Mouse (Mus musculus) thymus, adult 2 months (tissue): ENCODE results near the gene Camk2b. TPM values are rescaled to one million over a fixed set of nuclear protein-coding genes. Genes with fewer than 3 reads are reported as not detected.

Experiments
- DNase-seq: peaks from one replicate; pipeline ENCODE4 v3.0.0; 2021
- H3K27ac ChIP-seq: fragments of 200-500 bp; 2 replicates; pipeline ENCODE4 v1.5.1; 2012; ENCODE audit warnings: low read length, control low read depth; ENCODE audit not compliant: control insufficient read depth, insufficient read depth
- H3K27me3 ChIP-seq: fragments of 200-500 bp; 2 replicates; pipeline ENCODE4 v1.6.1; 2012; ENCODE audit warnings: mild to moderate bottlenecking, low read length, moderate library complexity, mixed read lengths; ENCODE audit not compliant: control insufficient read depth, insufficient read depth
- H3K36me3 ChIP-seq: fragments of 200-500 bp; 2 replicates; pipeline ENCODE4 v1.6.1; 2012; ENCODE audit warnings: mild to moderate bottlenecking, low read length, moderate library complexity; ENCODE audit not compliant: control insufficient read depth, insufficient read depth
- H3K4me1 ChIP-seq: fragments of 200-500 bp; replicated peaks from 2 replicates; pipeline ENCODE4 v1.6.1; 2012; ENCODE audit warnings: low read length; ENCODE audit not compliant: control insufficient read depth, insufficient read depth
- H3K4me3 ChIP-seq: fragments of 200-500 bp; 2 replicates; pipeline ENCODE4 v1.5.1; 2012; ENCODE audit warnings: mild to moderate bottlenecking, low read length, control low read depth, moderate library complexity; ENCODE audit not compliant: control insufficient read depth, insufficient read depth
- CTCF ChIP-seq: fragments of 200-500 bp; IDR thresholded peaks from 2 replicates; pipeline ENCODE4 v1.5.1; 2012; ENCODE audit warnings: mild to moderate bottlenecking, control low read depth, low read length, moderate library complexity, borderline replicate concordance; ENCODE audit not compliant: control insufficient read depth, poor library complexity, insufficient read depth; ENCODE audit errors: extremely low read depth
- POLR2A ChIP-seq: fragments of 200-500 bp; IDR thresholded peaks from 2 replicates; pipeline ENCODE4 v1.6.1; 2012; ENCODE audit warnings: mild to moderate bottlenecking, low read length, control low read depth, moderate library complexity; ENCODE audit not compliant: control insufficient read depth, poor library complexity, insufficient read depth; ENCODE audit errors: extremely low read depth
- WGBS: fragments of 180-500 bp; shearing (Covaris S2); methylation state at CpG from one replicate; pipeline ENCODE4 v1.1.7; 2018; 5-methylcytosine and 5-hydroxymethylcytosine counted together
- polyA plus RNA-seq: library from polyadenylated mRNA; depleted of rRNA; stranded (reverse); fragments of >200 nt; gene quantifications from 2 replicates; pipeline ENCODE4 v1.2.3, GENCODE M21; 2012

The Camk2b gene
- polyA plus RNA-seq, 1 experiment, result 6.0 TPM

DNA sequence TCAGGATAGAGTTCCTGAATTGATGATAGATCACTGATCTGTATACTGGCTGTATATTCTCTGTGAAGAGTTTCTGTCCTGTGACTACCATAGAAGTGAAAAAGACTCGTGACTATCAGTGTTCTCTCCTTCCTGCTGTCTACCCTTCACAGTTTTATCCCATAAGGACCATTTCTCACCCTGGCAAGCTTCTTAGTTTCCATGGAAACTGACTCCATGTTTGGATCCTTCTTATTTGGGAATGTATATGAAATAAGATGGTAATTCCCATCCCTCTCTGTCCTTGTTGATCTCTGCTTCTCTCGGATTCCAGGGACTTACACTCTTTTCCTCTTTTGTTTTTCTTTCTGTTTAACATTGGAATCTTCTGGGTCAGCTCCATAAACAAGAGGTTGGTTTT, 106.1 kb downstream of the Camk2b start:
- no peaks in the 10 kb centered on the region for H3K27me3 ChIP-seq
- 92% methylated on average over 2 of the region's 2 CpGs for WGBS
- peaks cover 9% of the 10 kb centered on the region for H3K4me1 ChIP-seq
- no peak for DNase-seq
- H3K36me3 ChIP-seq, result peaks cover 48% of the 10 kb centered on the region
- no peak overlapping the region for H3K27ac ChIP-seq
- no peak for TF ChIP-seq CTCF
- no peak for TF ChIP-seq POLR2A
- H3K4me3 ChIP-seq, result no peak overlapping the region

GRCm38 (mm10) chr11:5955546-5956276, 110.5 kb downstream of the Camk2b start, which contains the start of gene Ykt6:
Gene Ykt6 (plus strand): TSS chr11:5955693.
- peaks cover 5% of the 10 kb centered on the region for H3K36me3 ChIP-seq
- peak; percentile 84 for TF ChIP-seq POLR2A
- TF ChIP-seq CTCF, result 0 out of 2 replicates have a peak, but pooled peaks have one; percentile 14
- H3K27ac ChIP-seq, result peak within 1 kb of the TSS; percentile 83
- H3K27me3 ChIP-seq, result no peaks in the 10 kb centered on the region
- peak; percentile 93 for DNase-seq
- peaks cover 10% of the 10 kb centered on the region for H3K4me1 ChIP-seq
- WGBS, result under 1% methylated on average over 71 of the region's 71 CpGs
- H3K4me3 ChIP-seq, result peak within 1 kb of the TSS; percentile 80

GRCm38 (mm10) chr11:5954965-5955504, 111.1 kb downstream of the Camk2b start:
- DNase-seq, result peak; percentile 40
- H3K36me3 ChIP-seq, result no peaks in the 10 kb centered on the region; the same call in 1 of the 2 replicates
- peaks cover 10% of the 10 kb centered on the region for H3K4me1 ChIP-seq
- peak overlapping the region; percentile 80 for H3K4me3 ChIP-seq
- TF ChIP-seq POLR2A, result no peak
- 0 out of 2 replicates have a peak, but pooled peaks have one; percentile 36 for TF ChIP-seq CTCF
- H3K27me3 ChIP-seq, result no peaks in the 10 kb centered on the region
- WGBS, result 3% methylated on average over 7 of the region's 7 CpGs
- peak overlapping the region; percentile 83 for H3K27ac ChIP-seq

- Histone ChIP-seq H3K4me1 (peaks cover 10% of the 10 kb centered on the region), H3K4me3 (no peak overlapping the region), H3K27me3 (no peaks in the 10 kb centered on the region), H3K36me3 (no peaks in the 10 kb centered on the region), H3K27ac (no peak overlapping the region)
- DNase-seq, result no peak
- 71% methylated on average over 5 of the region's 5 CpGs for WGBS
- no peak for TF ChIP-seq POLR2A
- TF ChIP-seq CTCF, result no peak
Observed at GRCm38 (mm10) chr11:5954435-5954834, 111.7 kb downstream of the Camk2b start.

GRCm38 (mm10) chr11:5953130-5953765, 112.9 kb downstream of the Camk2b start:
- TF ChIP-seq CTCF (no peak), POLR2A (no peak)
- Histone ChIP-seq H3K4me1 (peaks cover 10% of the 10 kb centered on the region), H3K36me3 (no peaks in the 10 kb centered on the region), H3K27me3 (no peaks in the 10 kb centered on the region), H3K27ac (no peak overlapping the region), H3K4me3 (no peak overlapping the region)
- peak; percentile 16 for DNase-seq
- 57% methylated on average over 8 of the region's 8 CpGs for WGBS

- Histone ChIP-seq H3K27ac (no peak overlapping the region), H3K4me1 (peaks cover 9% of the 10 kb centered on the region), H3K27me3 (no peaks in the 10 kb centered on the region), H3K4me3 (no peak overlapping the region), H3K36me3 (no peaks in the 10 kb centered on the region)
- TF ChIP-seq POLR2A (no peak), CTCF (no peak)
- no peak for DNase-seq
- WGBS, result 91% methylated on average over 5 of the region's 5 CpGs
Observed at GRCm38 (mm10) chr11:5952501-5952900, 113.7 kb downstream of the Camk2b start.
